Mouse (Mus musculus) stomach, embryonic 14.5 days (tissue): ENCODE measurements around the gene Ppp1r12b. TPM values are rescaled to one million over a fixed set of nuclear protein-coding genes. Genes with fewer than 3 reads are reported as not detected.

ENCODE experiments used
- ATAC-seq: fragments of 200-750 bp; cut with Nextera tagmentation; 2 replicates; pipeline ENCODE4 v1.8.0; 2017; ENCODE audit warnings: low read depth, moderate TSS enrichment; ENCODE audit not compliant: insufficient number of reproducible peaks, insufficient read depth, low FRiP score
- H3K27ac ChIP-seq: fragments of 300-500 bp; sonication (generic); 2 replicates; pipeline ENCODE4 v1.5.1; 2014; ENCODE audit warnings: mild to moderate bottlenecking, low read length, moderate library complexity, mixed read lengths
- H3K27me3 ChIP-seq: fragments of 300-500 bp; sonication (generic); 2 replicates; pipeline ENCODE4 v1.6.1; 2014; ENCODE audit warnings: low read length, control low read depth, mixed read lengths; ENCODE audit not compliant: control insufficient read depth, insufficient read depth
- H3K36me3 ChIP-seq: fragments of 300-500 bp; sonication (generic); 2 replicates; pipeline ENCODE4 v1.6.1; 2014; ENCODE audit warnings: mild to moderate bottlenecking, control low read depth, low read length, moderate library complexity, mixed read lengths; ENCODE audit not compliant: control insufficient read depth, insufficient read depth
- H3K4me1 ChIP-seq: fragments of 300-500 bp; sonication (generic); 2 replicates; pipeline ENCODE4 v1.6.1; 2014; ENCODE audit warnings: low read length, control low read depth, mixed read lengths; ENCODE audit not compliant: control insufficient read depth, insufficient read depth
- H3K4me2 ChIP-seq: fragments of 300-500 bp; sonication (generic); replicated peaks from 2 replicates; pipeline ENCODE4 v1.6.1; 2014; ENCODE audit warnings: low read depth, low read length, control low read depth
- H3K4me3 ChIP-seq: fragments of 300-500 bp; sonication (generic); 2 replicates; pipeline ENCODE4 v1.5.1; 2014; ENCODE audit warnings: low read depth, low read length, control low read depth
- H3K9ac ChIP-seq: fragments of 300-500 bp; sonication (generic); replicated peaks from 2 replicates; pipeline ENCODE4 v1.6.1; 2014; ENCODE audit warnings: low read depth, mild to moderate bottlenecking, control low read depth, low read length, moderate library complexity, mixed read lengths
- H3K9me3 ChIP-seq: fragments of 300-500 bp; sonication (generic); 2 replicates; pipeline ENCODE4 v1.6.1; 2016; ENCODE audit warnings: low read depth, low read length, control low read depth; ENCODE audit not compliant: control insufficient read depth
- WGBS: fragments of 180-500 bp; shearing (Covaris S2); extraction: QIAGEN DNeasy Blood & Tissue Kit; methylation state at CpG from one replicate; pipeline ENCODE4 v1.1.7; 2014; 5-methylcytosine and 5-hydroxymethylcytosine counted together
- polyA plus RNA-seq: library from polyadenylated mRNA; unstranded; fragments of >200 nt; fragmentation: Nextera tagmentation; extraction: Ambion mirVana; gene quantifications from 2 replicates; pipeline ENCODE4 v1.2.1, GENCODE M21; 2014

Ppp1r12b gene
- polyA plus RNA-seq, 1 experiment from 2014 or later: 28.9 TPM

DNA sequence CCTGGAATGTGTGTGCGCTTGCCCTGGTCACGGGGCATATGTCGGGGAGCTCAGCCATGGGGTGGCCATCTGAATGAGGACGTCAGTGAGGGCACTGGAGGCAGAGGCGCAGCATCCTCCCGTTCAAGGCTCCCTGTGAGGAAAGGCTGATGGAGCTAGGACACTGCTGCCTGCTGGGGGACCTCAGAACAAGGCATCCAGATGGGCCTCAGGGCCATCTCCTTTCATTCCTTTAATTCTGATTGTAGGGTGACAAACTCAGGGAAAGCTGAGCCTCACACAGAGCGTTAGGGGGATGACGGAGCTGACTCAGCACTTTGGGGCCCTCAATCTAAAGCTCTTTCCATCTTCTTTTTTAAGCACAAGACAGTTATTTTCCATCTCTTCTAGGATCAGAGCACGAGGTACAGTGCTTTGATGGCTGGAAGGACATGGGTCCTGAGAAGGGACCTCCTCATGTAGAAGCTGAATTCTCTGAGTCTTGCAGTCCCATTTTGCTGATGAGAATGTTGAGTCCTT is 242.9 kb downstream of the Ppp1r12b start:
- Histone ChIP-seq H3K4me3 (no peak overlapping the region), H3K4me2 (no peak overlapping the region), H3K9me3 (no peaks in the 10 kb centered on the region), H3K27me3 (peaks cover 2% of the 10 kb centered on the region; the same call in 1 of the 2 replicates), H3K36me3 (no peaks in the 10 kb centered on the region), H3K4me1 (peaks cover 16% of the 10 kb centered on the region), H3K9ac (no peak overlapping the region), H3K27ac (peak overlapping the region; percentile 3; the same call in 1 of the 2 replicates)
- ATAC-seq: no peak
- 79% methylated on average over 9 of the region's 9 CpGs for WGBS

DNA sequence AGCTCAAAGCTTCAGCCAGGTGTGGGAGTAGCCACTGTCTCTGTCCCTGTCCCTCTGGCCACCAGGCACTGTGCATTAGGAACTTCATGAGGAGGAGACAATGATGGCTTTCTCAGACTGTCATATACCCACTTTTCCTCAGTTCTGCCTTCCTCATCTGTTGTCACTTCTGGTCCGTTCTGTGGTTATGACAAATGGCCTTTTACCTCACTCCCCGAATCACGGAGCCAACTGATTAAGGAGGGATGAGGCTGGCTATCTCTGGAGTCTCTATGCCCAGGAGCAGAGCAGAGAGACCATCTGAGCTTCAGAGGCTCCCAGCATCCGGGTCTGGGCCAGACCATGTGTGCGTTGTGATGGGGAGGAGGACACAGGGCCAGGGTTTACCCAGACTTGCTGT is 244.1 kb downstream of the Ppp1r12b start:
- H3K9me3 ChIP-seq: no peaks in the 10 kb centered on the region
- peaks cover 2% of the 10 kb centered on the region; the same call in 1 of the 2 replicates for H3K27me3 ChIP-seq
- no peak overlapping the region for H3K4me3 ChIP-seq
- H3K4me2 ChIP-seq: no peak overlapping the region
- peaks cover 16% of the 10 kb centered on the region for H3K4me1 ChIP-seq
- no peak overlapping the region for H3K27ac ChIP-seq
- H3K36me3 ChIP-seq: no peaks in the 10 kb centered on the region
- no peak overlapping the region for H3K9ac ChIP-seq
- 63% methylated on average over 5 of the region's 5 CpGs for WGBS
- ATAC-seq: no peak

DNA sequence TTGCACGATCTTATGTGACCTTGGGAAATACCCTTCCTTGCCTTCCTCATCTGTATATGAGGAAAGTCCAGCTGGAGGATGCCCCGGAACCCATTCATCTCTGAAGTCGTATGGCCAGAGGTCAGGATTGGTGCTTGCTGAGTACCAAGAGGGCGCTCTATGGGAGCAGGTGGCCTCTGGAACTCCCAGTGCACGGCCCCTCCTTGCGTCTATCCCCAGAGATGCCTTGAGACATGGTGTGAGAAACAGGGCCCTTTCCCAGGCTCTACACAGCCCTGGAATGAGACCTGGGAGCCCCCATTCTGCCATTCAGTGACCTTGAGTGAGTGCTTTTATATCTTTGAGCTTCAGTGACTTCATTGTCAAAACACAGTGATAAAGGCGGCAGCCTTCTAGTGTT is 244.7 kb downstream of the Ppp1r12b start:
- WGBS: 59% methylated on average over 7 of the region's 7 CpGs
- Histone ChIP-seq H3K4me1 (peaks cover 16% of the 10 kb centered on the region), H3K9me3 (no peaks in the 10 kb centered on the region), H3K27ac (no peak overlapping the region), H3K27me3 (peaks cover 2% of the 10 kb centered on the region; the same call in 1 of the 2 replicates), H3K4me3 (no peak overlapping the region), H3K36me3 (no peaks in the 10 kb centered on the region), H3K9ac (no peak overlapping the region), H3K4me2 (no peak overlapping the region)
- no peak for ATAC-seq

DNA sequence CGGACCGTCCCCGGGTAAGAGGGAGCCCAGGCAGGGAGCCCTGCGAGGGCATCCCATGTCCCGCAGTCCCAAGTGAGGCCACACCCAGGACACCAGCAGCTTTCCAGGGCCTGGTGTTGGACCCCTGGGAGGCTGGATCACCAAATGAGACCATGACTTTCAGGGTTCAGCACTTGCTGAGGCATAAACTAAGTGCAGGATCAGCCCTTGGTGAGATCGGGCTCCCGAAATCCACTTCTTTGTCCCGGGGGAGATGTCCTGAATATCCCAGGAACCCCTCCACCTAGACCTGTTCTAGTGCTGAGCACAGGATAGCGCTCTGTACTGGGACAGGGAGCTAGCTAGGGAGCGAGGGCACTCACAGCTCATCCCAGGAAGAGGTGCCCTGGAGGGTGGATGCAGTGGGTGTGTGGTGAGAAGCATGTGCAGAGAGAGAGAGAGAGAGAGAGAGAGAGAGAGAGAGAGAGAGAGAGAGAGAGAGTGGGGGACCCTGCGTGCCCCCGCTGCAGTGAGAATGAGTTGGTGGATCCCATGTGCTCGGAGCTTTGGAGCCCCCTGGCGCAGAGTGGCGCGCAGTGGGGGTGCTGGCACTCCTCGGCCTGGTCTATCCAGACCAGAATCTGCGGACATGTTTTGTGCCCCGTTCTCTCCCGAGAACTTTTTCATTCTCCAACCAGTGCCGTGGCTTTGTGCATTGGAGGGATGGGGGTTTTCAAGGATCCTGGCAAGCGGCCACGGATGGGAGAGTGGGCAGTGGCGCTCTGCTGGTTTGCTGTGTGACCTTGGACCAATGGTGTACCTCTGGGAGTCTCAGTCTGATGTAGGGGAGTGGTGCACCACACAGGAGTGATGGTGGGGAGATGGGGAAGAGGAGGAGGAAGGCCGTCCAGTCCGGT is 246.1 kb downstream of the Ppp1r12b start:
- no peaks in the 10 kb centered on the region for H3K9me3 ChIP-seq
- no peak for ATAC-seq

DNA sequence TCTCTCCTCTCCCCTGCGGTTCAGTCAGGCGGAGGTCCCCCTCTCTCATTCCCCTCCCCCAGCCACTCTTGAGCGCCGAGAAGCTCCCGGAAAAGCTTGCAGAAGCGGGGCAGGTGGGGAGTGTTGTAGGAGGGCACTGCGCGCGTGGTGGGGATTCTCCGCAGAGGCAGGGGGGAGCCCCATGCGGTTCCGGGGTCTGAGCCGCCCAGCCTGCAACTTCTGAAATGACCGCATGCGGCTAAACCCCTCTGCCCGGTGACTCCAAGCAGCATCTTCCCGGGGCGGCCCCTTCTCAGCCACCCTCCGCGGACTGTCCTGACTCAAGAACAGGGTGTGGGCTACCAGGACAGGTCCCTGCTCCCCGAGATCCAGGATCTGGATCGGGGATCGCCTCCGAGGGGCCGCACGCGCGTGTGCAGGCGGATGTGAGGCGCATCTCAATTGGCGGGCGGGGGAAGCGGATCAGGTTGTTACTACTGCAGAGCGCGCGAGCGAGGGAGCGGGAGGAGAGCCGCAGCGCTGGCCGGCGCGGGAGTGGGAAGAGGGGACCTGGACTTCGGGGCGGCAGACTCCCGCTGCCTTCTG is 246.8 kb downstream of the Ppp1r12b start:
- no peaks in the 10 kb centered on the region for H3K36me3 ChIP-seq
- H3K9ac ChIP-seq: peak overlapping the region; percentile 42; the same call in 1 of the 2 replicates
- H3K4me2 ChIP-seq: peak overlapping the region; percentile 98
- H3K9me3 ChIP-seq: no peaks in the 10 kb centered on the region
- ATAC-seq: peak; percentile 19; the same call in 1 of the 2 replicates
- WGBS: 0% methylated on average over 43 of the region's 46 CpGs
- H3K4me3 ChIP-seq: peak overlapping the region; percentile 52
- peaks cover 16% of the 10 kb centered on the region for H3K4me1 ChIP-seq
- peaks cover 2% of the 10 kb centered on the region; the same call in 1 of the 2 replicates for H3K27me3 ChIP-seq
- peak overlapping the region; percentile 27; the same call in 1 of the 2 replicates for H3K27ac ChIP-seq

More for the DNA sequence above, 246.1 kb downstream of the Ppp1r12b start:
- H3K36me3 ChIP-seq: no peaks in the 10 kb centered on the region
- no peak overlapping the region for H3K27ac ChIP-seq
- peaks cover 2% of the 10 kb centered on the region; the same call in 1 of the 2 replicates for H3K27me3 ChIP-seq
- peak overlapping the region; percentile 42; the same call in 1 of the 2 replicates for H3K9ac ChIP-seq
- peak overlapping the region; percentile 52 for H3K4me3 ChIP-seq
- peak overlapping the region; percentile 98 for H3K4me2 ChIP-seq
- 25% methylated on average over 26 of the region's 26 CpGs for WGBS
- peaks cover 16% of the 10 kb centered on the region for H3K4me1 ChIP-seq

DNA sequence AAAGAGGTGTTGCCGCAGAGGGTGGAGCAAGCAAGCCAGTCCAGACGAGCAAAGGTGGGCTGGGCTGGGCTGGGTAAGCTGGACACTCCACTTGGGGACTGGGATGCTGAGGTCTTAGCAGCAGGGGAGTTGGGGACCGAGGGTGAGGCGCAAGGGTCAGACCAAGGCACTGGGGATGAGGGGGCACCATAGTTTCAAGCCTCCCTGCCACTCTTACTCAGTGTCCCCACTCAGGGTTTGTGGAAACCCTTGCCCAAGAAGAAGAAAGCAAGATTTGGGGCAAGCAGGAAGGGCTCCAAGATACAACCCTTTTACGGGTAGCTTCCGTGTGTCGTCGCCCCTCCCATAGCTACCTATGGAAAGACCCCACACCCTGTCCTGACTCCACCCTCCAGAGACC is 247.5 kb downstream of the Ppp1r12b start:
- ATAC-seq: no peak; the same call in 1 of the 2 replicates
- 0 out of 2 replicates have a peak overlapping the region, but pooled peaks have one; percentile 42 for H3K9ac ChIP-seq
- H3K27ac ChIP-seq: no peak overlapping the region; the same call in 1 of the 2 replicates

DNA sequence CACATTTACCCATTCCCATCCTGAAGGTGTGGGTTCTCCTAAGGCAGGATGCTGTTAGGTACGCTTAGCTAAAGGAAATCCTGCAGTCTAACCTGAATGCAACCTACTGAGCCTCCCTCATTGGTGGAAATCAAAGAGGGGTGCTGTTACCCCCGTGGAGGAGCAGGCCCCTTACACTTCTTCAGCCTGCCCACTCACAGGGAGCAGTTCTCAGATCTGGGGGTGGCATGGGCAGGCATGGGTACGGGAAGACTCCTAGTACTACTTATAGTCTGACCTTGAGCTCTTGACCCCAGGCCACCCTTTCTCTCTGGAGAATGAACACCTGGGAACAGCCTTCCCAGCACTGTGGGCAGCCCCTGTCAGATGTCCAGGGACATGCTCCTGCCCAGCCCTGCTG is 248.2 kb downstream of the Ppp1r12b start:
- Histone ChIP-seq H3K27ac (no peak overlapping the region), H3K4me1 (peaks cover 10% of the 10 kb centered on the region), H3K4me3 (no peak overlapping the region), H3K4me2 (no peak overlapping the region), H3K9me3 (no peaks in the 10 kb centered on the region), H3K36me3 (no peaks in the 10 kb centered on the region), H3K27me3 (peaks cover 2% of the 10 kb centered on the region; the same call in 1 of the 2 replicates), H3K9ac (no peak overlapping the region)
- WGBS: 73% methylated on average over 3 of the region's 3 CpGs
- ATAC-seq: no peak

More for the DNA sequence above, 247.5 kb downstream of the Ppp1r12b start:
- no peaks in the 10 kb centered on the region for H3K9me3 ChIP-seq
- H3K27me3 ChIP-seq: peaks cover 2% of the 10 kb centered on the region; the same call in 1 of the 2 replicates
- H3K4me3 ChIP-seq: peak overlapping the region; percentile 52
- H3K36me3 ChIP-seq: no peaks in the 10 kb centered on the region
- WGBS: 11% methylated on average over 8 of the region's 8 CpGs
- peak overlapping the region; percentile 98 for H3K4me2 ChIP-seq
- H3K4me1 ChIP-seq: peaks cover 11% of the 10 kb centered on the region

DNA sequence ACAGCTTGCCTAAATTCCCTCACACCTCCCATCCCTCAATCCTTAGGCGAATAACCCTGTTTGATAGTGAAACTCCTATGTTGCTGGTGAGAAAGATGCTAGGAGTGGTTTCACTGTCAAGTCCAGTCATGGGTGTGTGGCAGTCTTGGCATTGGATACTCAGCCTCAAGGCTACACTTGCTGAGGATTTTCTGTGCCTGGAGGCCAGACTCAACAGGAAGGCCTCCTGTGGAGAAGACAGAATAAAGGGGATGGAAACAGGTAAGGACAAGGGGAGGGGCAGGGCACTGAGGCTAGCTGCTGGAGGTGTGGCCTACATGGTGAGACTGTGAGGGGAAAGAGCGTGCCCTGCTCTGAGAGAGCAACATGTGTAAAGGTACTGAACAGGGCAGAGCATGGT is 249.2 kb downstream of the Ppp1r12b start:
- peaks cover 10% of the 10 kb centered on the region for H3K4me1 ChIP-seq
- no peak overlapping the region for H3K9ac ChIP-seq
- no peaks in the 10 kb centered on the region for H3K9me3 ChIP-seq
- no peak overlapping the region for H3K4me2 ChIP-seq
- H3K27ac ChIP-seq: no peak overlapping the region
- no peaks in the 10 kb centered on the region for H3K36me3 ChIP-seq
- 70% methylated on average over 2 of the region's 2 CpGs for WGBS
- no peak for ATAC-seq
- peaks cover 2% of the 10 kb centered on the region; the same call in 1 of the 2 replicates for H3K27me3 ChIP-seq
- no peak overlapping the region for H3K4me3 ChIP-seq
